ENCODE assay signal across 10 mouse cellular contexts in the genomic region with DNA sequence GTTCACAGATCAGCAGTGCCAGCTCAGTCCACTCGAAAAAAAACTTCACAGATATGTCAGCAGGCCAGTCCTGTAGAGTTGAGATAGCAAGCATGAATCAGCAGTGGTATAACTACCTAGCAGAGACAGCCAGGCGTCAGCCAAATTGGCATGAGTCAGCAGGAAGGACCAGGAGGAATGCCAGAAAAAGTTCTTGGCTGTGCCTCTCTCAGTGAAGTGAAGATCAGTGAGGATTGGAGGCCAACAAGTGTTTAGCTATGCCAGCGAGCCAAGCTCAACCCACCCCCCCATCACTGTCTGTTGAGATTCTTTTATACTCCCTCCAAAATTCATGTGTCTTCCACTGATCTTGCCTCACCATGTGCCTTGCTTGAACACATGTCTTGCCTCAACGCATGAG.
DNase-seq lines count a peak whose midpoint lies in the region; ATAC-seq and TF ChIP-seq lines count a peak whose summit lies in the region.
"Had no signal": no experiment of that assay in that cellular context is flagged by ENCODE, and none has a peak within 500 bp of the region (broad histone marks: within the 10 kb centered on the region; RNA-seq: fewer than 3 reads in every experiment).

No protein-coding gene starts in this region.

- ATAC-seq in kidney, embryonic 16.5 days (ENCODE audit: low FRiP score, low TSS enrichment): no peak

- no peaks in the 10 kb centered on the region for H3K36me3 ChIP-seq in kidney, adult 2 months (ENCODE audit: control insufficient read depth, insufficient read depth, low read length)
- no peaks in the 10 kb centered on the region for H3K36me3 ChIP-seq in kidney, embryonic 16.5 days (ENCODE audit: insufficient read depth, low read length)
- H3K36me3 ChIP-seq: embryonic facial prominence, embryonic 15.5 days; liver, embryonic 15.5 days had no signal

- no peaks in the 10 kb centered on the region for H3K27me3 ChIP-seq in kidney, adult 2 months (replicated peaks; ENCODE audit: control insufficient read depth, insufficient read depth, low read length)
- no peaks in the 10 kb centered on the region for H3K27me3 ChIP-seq in kidney, embryonic 16.5 days (ENCODE audit: insufficient read depth, low read length)
- H3K27me3 ChIP-seq: embryonic facial prominence, embryonic 15.5 days; liver, embryonic 15.5 days had no signal

- DNase-seq in kidney, adult 2 months: peak; percentile 7
- DNase-seq in kidney, postnatal 10 days: no peak
- peak; percentile 63 for DNase-seq in adrenal gland, postnatal 25 days
- DNase-seq in heart, postnatal 25 days (ENCODE audit: low spot score): peak; percentile 6
- DNase-seq in lung, postnatal 36 days: peak; percentile 33
- no peak for DNase-seq in thymus, postnatal 25 days
- no peak for DNase-seq in gastrocnemius, postnatal 14 days

- no peak for TF ChIP-seq CTCF in kidney, adult 2 months (conservative IDR thresholded peaks at IDR 0.05; ENCODE audit: insufficient read depth, insufficient read length, low read depth, low read length)

- intact Hi-C loops in heart, postnatal 25 days (cut with DNase I): no loop called here
- intact Hi-C loops in gastrocnemius, postnatal 14 days (cut with DNase I; ENCODE audit: low total_unique reads): no loop called here

- H3K4me2 ChIP-seq in kidney, embryonic 16.5 days (replicated peaks; ENCODE audit: low read depth, low read length): no peak overlapping the region
- H3K4me2 ChIP-seq: embryonic facial prominence, embryonic 15.5 days; liver, embryonic 15.5 days had no signal

- H3K9ac ChIP-seq in kidney, embryonic 16.5 days (replicated peaks; ENCODE audit: low read length): no peak overlapping the region
- H3K9ac ChIP-seq: embryonic facial prominence, embryonic 15.5 days; liver, embryonic 15.5 days had no signal

- no peak overlapping the region for H3K27ac ChIP-seq in kidney, adult 2 months (ENCODE audit: insufficient read depth, low read depth, low read length)
- no peak overlapping the region for H3K27ac ChIP-seq in kidney, embryonic 16.5 days (ENCODE audit: low read length)
- H3K27ac ChIP-seq: embryonic facial prominence, embryonic 15.5 days; liver, embryonic 15.5 days had no signal

- no peak overlapping the region for H3K4me3 ChIP-seq in kidney, adult 2 months (ENCODE audit: insufficient read depth, low read depth, low read length)
- no peak overlapping the region for H3K4me3 ChIP-seq in kidney, embryonic 16.5 days (ENCODE audit: low read length)
- H3K4me3 ChIP-seq: embryonic facial prominence, embryonic 15.5 days; liver, embryonic 15.5 days had no signal

- no peak for TF ChIP-seq POLR2A in kidney, adult 2 months (IDR thresholded peaks at IDR 0.05; ENCODE audit: low read depth, low read length)

- H3K9me3 ChIP-seq in kidney, embryonic 16.5 days (ENCODE audit: low read length): no peaks in the 10 kb centered on the region
- H3K9me3 ChIP-seq: embryonic facial prominence, embryonic 15.5 days; liver, embryonic 15.5 days had no signal

- no peaks in the 10 kb centered on the region for H3K4me1 ChIP-seq in kidney, adult 2 months (ENCODE audit: control insufficient read depth, insufficient read depth, low read length)
- no peaks in the 10 kb centered on the region for H3K4me1 ChIP-seq in kidney, embryonic 16.5 days (ENCODE audit: insufficient read depth, low read length)
- H3K4me1 ChIP-seq: embryonic facial prominence, embryonic 15.5 days; liver, embryonic 15.5 days had no signal

- 60% methylated on average over 4 of the region's 4 CpGs for WGBS in kidney, adult 2 months
- WGBS in kidney, embryonic 16.5 days: 79% methylated on average over 4 of the region's 4 CpGs

Comparison
In these comparisons a context has a peak if more than half of its experiments do, and no peak if none do; other contexts are left out.
1. DNase-seq: peak in kidney, adult 2 months (single experiment), adrenal gland, postnatal 25 days (single experiment), heart, postnatal 25 days (single experiment) and lung, postnatal 36 days (single experiment); none in kidney, postnatal 10 days (single experiment), thymus, postnatal 25 days (single experiment) and gastrocnemius, postnatal 14 days (single experiment).